Mouse (Mus musculus) lung, adult 2 months (tissue): ENCODE results near the gene Galnt11.
"Not testable (repeated sequence)": the region's sequence is repeated elsewhere in the genome, so short reads cannot be mapped to it uniquely, and the experiment has no call there.

Source experiments
- CTCF ChIP-seq: fragments of 200-500 bp; IDR thresholded peaks from 2 replicates; pipeline ENCODE4 v1.5.1; 2011; ENCODE audit warnings: mild to moderate bottlenecking, low read length, control low read depth; ENCODE audit not compliant: insufficient read depth
- POLR2A ChIP-seq: fragments of 200-500 bp; IDR thresholded peaks from 2 replicates; pipeline ENCODE4 v1.6.1; 2011; ENCODE audit warnings: low read depth, mild to moderate bottlenecking, control low read depth, low read length, borderline replicate concordance; ENCODE audit errors: extremely low read depth

GRCm38 (mm10) chr5:25224377-25224776 is 2.7 kb downstream of the Galnt11 start:
- TF ChIP-seq CTCF, POLR2A: not testable (repeated sequence)
